Mouse (Mus musculus): ENCODE data around the gene Eif3i.

- TF ChIP-seq CTCF (IDR thresholded peaks at IDR 0.05; ENCODE audit: borderline replicate concordance, extremely low read depth, insufficient read depth, insufficient read length) (no peak), POLR2A (IDR thresholded peaks at IDR 0.05; ENCODE audit: borderline replicate concordance, extremely low read depth, insufficient read depth, insufficient read length, poor library complexity, severe bottlenecking) (no peak)
Observed at GRCm38 (mm10) chr4:129626035-129626434, 25.6 kb upstream of the Eif3i start.

All from brain, embryonic 14.5 days (tissue).